In the genomic region with DNA sequence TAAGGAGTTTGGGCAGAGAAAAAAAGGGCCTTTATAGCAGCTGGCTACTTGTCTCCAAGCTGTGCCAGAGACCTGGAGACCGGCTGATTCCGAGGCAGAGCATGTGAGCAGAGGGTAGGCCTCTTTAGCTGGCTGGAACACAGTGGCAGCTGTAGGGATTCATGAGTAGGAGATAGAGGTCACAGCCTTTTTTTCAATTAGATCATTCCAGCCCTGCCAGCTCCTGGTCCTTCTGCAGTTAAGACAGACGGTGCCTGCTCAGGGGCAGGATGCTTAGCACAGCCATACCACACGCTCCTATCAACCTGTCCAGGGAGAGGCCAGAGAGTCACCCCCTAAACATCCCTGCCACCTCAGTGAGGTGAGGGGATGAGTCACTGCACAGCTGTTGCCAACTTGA, we compare ENCODE assay signal across 24 mouse cellular contexts.
DNase-seq lines count a peak whose midpoint lies in the region; ATAC-seq and TF ChIP-seq lines count a peak whose summit lies in the region.
"Had no signal": no experiment of that assay in that cellular context is flagged by ENCODE, and none has a peak within 500 bp of the region (broad histone marks: within the 10 kb centered on the region; RNA-seq: fewer than 3 reads in every experiment).

No protein-coding gene starts in this region.

- no peak for TF ChIP-seq CTCF in hindbrain, postnatal 0 days (IDR thresholded peaks at IDR 0.05; ENCODE audit: low read depth)

- peak; percentile 68 for ATAC-seq in hindbrain, postnatal 0 days
- ATAC-seq in hindbrain, embryonic 13.5 days (ENCODE audit: low FRiP score): no peak
- ATAC-seq: forebrain, embryonic 14.5 days; forebrain, postnatal 0 days; Patski had no signal

- peak; percentile 31 to 44 for DNase-seq in cerebellum, postnatal 14 days
- no peak for DNase-seq in cerebellum, adult 8-10 months
- peak; percentile 39 for DNase-seq in hindbrain, postnatal 0 days (ENCODE audit: low spot score)
- DNase-seq in lung, postnatal 10 days: peak; percentile 5
- no peak for DNase-seq in lung, postnatal 14 days
- DNase-seq: adrenal gland, postnatal 10 days; adrenal gland, postnatal 36 days; B cell, adult 2 months; cerebellum, adult 18-20 months; cerebellum, postnatal 25 days; forebrain, postnatal 0 days; gastrocnemius, postnatal 36 days; heart, adult 2 months; heart, postnatal 14 days; heart, postnatal 4 days had no signal

- no peaks in the 10 kb centered on the region for H3K4me1 ChIP-seq in hindbrain, postnatal 0 days (ENCODE audit: insufficient read depth, low read length)
- H3K4me1 ChIP-seq in hindbrain, embryonic 13.5 days (replicated peaks): no peaks in the 10 kb centered on the region
- H3K4me1 ChIP-seq: embryonic facial prominence, embryonic 12.5 days; embryonic facial prominence, embryonic 15.5 days; heart, embryonic 10.5 days had no signal

- 36% methylated on average over 4 of the region's 4 CpGs for WGBS in hindbrain, postnatal 0 days
- 63% methylated on average over 4 of the region's 4 CpGs for WGBS in hindbrain, embryonic 13.5 days

- H3K4me2 ChIP-seq in hindbrain, postnatal 0 days (ENCODE audit: low read depth, low read length): no peak overlapping the region
- H3K4me2 ChIP-seq in hindbrain, embryonic 13.5 days: no peak overlapping the region
- H3K4me2 ChIP-seq: embryonic facial prominence, embryonic 12.5 days; embryonic facial prominence, embryonic 15.5 days; heart, embryonic 13.5 days had no signal

- H3K9ac ChIP-seq in hindbrain, postnatal 0 days (replicated peaks; ENCODE audit: low read length): no peak overlapping the region
- H3K9ac ChIP-seq in hindbrain, embryonic 13.5 days: no peak overlapping the region
- H3K9ac ChIP-seq: embryonic facial prominence, embryonic 12.5 days; embryonic facial prominence, embryonic 15.5 days; forebrain, postnatal 0 days; heart, embryonic 13.5 days had no signal

- H3K27me3 ChIP-seq in hindbrain, postnatal 0 days (ENCODE audit: insufficient read depth, low read length): no peaks in the 10 kb centered on the region
- H3K27me3 ChIP-seq in hindbrain, embryonic 13.5 days: no peaks in the 10 kb centered on the region
- H3K27me3 ChIP-seq: CH12.LX; embryonic facial prominence, embryonic 12.5 days; embryonic facial prominence, embryonic 15.5 days; heart, embryonic 13.5 days; Patski had no signal

- H3K27ac ChIP-seq in hindbrain, postnatal 0 days: no peak overlapping the region
- H3K27ac ChIP-seq in hindbrain, embryonic 13.5 days: no peak overlapping the region
- H3K27ac ChIP-seq: embryonic facial prominence, embryonic 12.5 days; embryonic facial prominence, embryonic 15.5 days; heart, adult 2 months; heart, embryonic 10.5 days; heart, embryonic 13.5 days had no signal

- H3K9me3 ChIP-seq in hindbrain, postnatal 0 days (ENCODE audit: low read length): no peaks in the 10 kb centered on the region
- H3K9me3 ChIP-seq in hindbrain, embryonic 13.5 days: no peaks in the 10 kb centered on the region
- H3K9me3 ChIP-seq: embryonic facial prominence, embryonic 12.5 days; embryonic facial prominence, embryonic 15.5 days; heart, embryonic 10.5 days; heart, embryonic 13.5 days had no signal

- H3K4me3 ChIP-seq in hindbrain, postnatal 0 days (ENCODE audit: low read length): no peak overlapping the region
- no peak overlapping the region for H3K4me3 ChIP-seq in hindbrain, embryonic 13.5 days
- H3K4me3 ChIP-seq: embryonic facial prominence, embryonic 12.5 days; embryonic facial prominence, embryonic 15.5 days; heart, adult 2 months; heart, embryonic 10.5 days; heart, embryonic 13.5 days had no signal

- H3K36me3 ChIP-seq in hindbrain, postnatal 0 days (ENCODE audit: insufficient read depth, low read length): no peaks in the 10 kb centered on the region
- no peaks in the 10 kb centered on the region for H3K36me3 ChIP-seq in hindbrain, embryonic 13.5 days
- H3K36me3 ChIP-seq: embryonic facial prominence, embryonic 12.5 days; embryonic facial prominence, embryonic 15.5 days; G1E; heart, embryonic 10.5 days; heart, embryonic 13.5 days had no signal

Comparison
In these comparisons a context has a peak if more than half of its experiments do, and no peak if none do; other contexts are left out.
1. DNase-seq: peak in cerebellum, postnatal 14 days (2 of 2), hindbrain, postnatal 0 days (single experiment) and lung, postnatal 10 days (single experiment); none in cerebellum, adult 8-10 months (single experiment) and lung, postnatal 14 days (single experiment).